Mouse (Mus musculus): ENCODE data around the gene Evi2. TPM values are rescaled to one million over a fixed set of nuclear protein-coding genes. Genes with fewer than 3 reads are reported as not detected.

Gene Evi2
- polyA plus RNA-seq, 1 experiment = 1.2 TPM

DNA sequence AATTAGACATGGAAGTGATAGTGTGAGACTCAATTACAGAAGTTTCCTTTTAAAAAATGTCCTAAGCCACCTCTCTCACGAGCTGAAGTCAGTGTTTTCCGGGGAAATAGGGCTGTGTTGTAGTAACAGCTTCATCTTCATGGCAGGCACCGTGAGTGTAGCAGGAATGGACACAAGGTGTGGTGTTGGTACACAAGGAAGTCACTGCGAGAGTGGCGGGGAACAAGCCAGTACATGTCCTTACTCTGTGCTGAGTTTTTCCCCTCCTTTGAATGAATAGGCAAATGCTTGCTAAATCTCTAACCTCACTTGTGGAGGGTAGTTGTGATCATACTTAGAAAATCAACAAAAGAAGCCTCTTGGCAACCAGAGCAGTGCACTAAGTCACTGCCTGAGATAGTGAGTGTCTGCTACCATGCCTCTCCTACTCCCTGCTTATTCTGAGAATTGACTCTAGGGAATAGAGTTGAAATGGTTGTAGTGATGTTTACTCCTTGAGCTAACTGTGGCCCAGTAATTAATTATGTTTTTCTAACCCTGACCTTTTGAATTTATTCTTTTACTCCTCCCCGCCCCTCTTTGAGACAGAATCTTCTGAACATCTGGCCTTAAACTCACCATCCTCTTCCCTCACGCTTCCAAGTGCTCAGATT lies 46.4 kb downstream of the Evi2 start:
- no peak for DNase-seq
- no peak overlapping the region for H3K4me3 ChIP-seq (replicated peaks; ENCODE audit: extremely low read depth, low read depth, low read length)
- 76% methylated on average over 7 of the region's 7 CpGs for WGBS
- no peak for TF ChIP-seq CTCF (IDR thresholded peaks at IDR 0.05; ENCODE audit: insufficient read depth, low read length)
- no peak for TF ChIP-seq POLR2A (IDR thresholded peaks at IDR 0.05; ENCODE audit: borderline replicate concordance, extremely low read depth, low read depth, low read length)
- H3K4me1 ChIP-seq (ENCODE audit: control insufficient read depth, insufficient read depth, low read length) = peaks cover under 1% of the 10 kb centered on the region; the same call in 1 of the 2 replicates

- Histone ChIP-seq H3K4me1 (ENCODE audit: control insufficient read depth, insufficient read depth, low read length) (no peaks in the 10 kb centered on the region), H3K4me3 (replicated peaks; ENCODE audit: extremely low read depth, low read depth, low read length) (no peak overlapping the region)
- 55% methylated on average over 6 of the region's 6 CpGs for WGBS
- TF ChIP-seq CTCF (IDR thresholded peaks at IDR 0.05; ENCODE audit: insufficient read depth, low read length) (no peak), POLR2A (IDR thresholded peaks at IDR 0.05; ENCODE audit: borderline replicate concordance, extremely low read depth, low read depth, low read length) (no peak)
- DNase-seq = no peak
Observed at GRCm38 (mm10) chr11:79483392-79483791, 47.0 kb downstream of the Evi2 start.

DNA sequence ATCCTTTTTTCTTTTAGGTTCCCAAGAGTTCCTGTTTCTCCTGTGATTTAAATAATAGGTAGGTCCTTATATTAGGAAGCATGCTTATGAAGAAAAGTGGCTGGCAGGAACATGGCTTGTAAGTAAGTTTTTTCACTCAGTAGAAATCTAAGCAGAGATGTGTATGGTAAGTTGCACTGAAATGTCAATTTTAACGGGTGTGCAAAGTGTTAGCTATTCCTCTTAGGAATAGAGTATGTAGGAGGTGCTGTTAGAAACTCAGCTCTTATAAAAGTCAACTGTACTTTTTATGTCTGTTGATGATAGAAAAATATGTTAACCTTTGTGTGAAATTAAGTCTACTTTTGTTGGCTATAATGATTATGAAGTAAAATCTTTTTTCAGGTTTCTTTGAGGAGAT lies 62.3 kb downstream of the Evi2 start:
- WGBS = 56% methylated on average over 1 of the region's 1 CpGs
- no peak for DNase-seq
- no peak for TF ChIP-seq CTCF (IDR thresholded peaks at IDR 0.05; ENCODE audit: insufficient read depth, low read length)
- no peak for TF ChIP-seq POLR2A (IDR thresholded peaks at IDR 0.05; ENCODE audit: borderline replicate concordance, extremely low read depth, low read depth, low read length)
- no peaks in the 10 kb centered on the region for H3K4me1 ChIP-seq (ENCODE audit: control insufficient read depth, insufficient read depth, low read length)
- H3K4me3 ChIP-seq (replicated peaks; ENCODE audit: extremely low read depth, low read depth, low read length) = no peak overlapping the region

Other genes with a start within 250 kb of the Evi2 start
- not detected in 2 replicates for gene Gm9964, start 233.7 kb downstream of the Evi2 start, polyA plus RNA-seq (2012; rRNA removed)
- gene Nf1, start 190.9 kb downstream of the Evi2 start, polyA plus RNA-seq (2012; rRNA removed) = 11.2 and 14.9 TPM in 2 replicates
- gene Omg, start 26.5 kb downstream of the Evi2 start, polyA plus RNA-seq (2012; rRNA removed) = 0.08 TPM in 1 of 2 replicates, not detected in the other
- gene Evi2b, start 6.8 kb downstream of the Evi2 start, polyA plus RNA-seq (2012; rRNA removed) = 11.8 and 24.4 TPM in 2 replicates
- 7.7 and 14.0 TPM in 2 replicates for gene Evi2a, start within 50 bp of the Evi2 start, polyA plus RNA-seq (2012; rRNA removed)
- gene Rab11fip4, start 60.6 kb upstream of the Evi2 start, polyA plus RNA-seq (2012; rRNA removed) = 6.9 and 7.3 TPM in 2 replicates

All from lung, adult 2 months (tissue).